Mouse (Mus musculus): ENCODE measurements around the gene Abhd12.

DNA sequence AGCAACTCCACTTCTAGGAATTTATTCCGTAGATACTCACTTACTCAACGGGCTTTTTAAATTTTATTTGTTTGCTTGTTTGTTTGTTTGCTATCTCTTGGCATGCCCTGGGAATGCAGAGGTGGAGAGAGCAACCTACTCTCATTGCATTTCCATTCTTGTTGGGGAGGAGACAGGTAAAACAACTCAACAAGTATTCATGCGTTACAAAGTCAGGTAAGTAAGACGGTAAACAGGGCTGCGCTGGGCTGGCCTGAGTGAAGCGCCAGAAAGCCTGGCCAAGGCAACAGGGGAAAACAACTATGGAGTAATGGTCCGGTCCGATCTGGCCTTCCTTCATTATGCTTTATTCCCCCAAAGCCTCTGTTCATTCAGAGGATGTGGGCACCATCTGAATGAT, 2.2 kb downstream of the Abhd12 start:
- no peak for TF ChIP-seq CTCF (IDR thresholded peaks at IDR 0.05; ENCODE audit: low read depth)
- TF ChIP-seq EP300 (IDR thresholded peaks at IDR 0.05; ENCODE audit: low read depth): no peak
